Mouse (Mus musculus) cerebellum, postnatal 25 days (tissue): ENCODE results near the gene Tmem171.

ENCODE experiments used
- DNase-seq, 2 experiments: peaks; one replicate each; pipeline ENCODE4 v3.0.0; 2021; ENCODE audit warnings: mixed read lengths in 2 of 2

Gene Tmem171

DNA sequence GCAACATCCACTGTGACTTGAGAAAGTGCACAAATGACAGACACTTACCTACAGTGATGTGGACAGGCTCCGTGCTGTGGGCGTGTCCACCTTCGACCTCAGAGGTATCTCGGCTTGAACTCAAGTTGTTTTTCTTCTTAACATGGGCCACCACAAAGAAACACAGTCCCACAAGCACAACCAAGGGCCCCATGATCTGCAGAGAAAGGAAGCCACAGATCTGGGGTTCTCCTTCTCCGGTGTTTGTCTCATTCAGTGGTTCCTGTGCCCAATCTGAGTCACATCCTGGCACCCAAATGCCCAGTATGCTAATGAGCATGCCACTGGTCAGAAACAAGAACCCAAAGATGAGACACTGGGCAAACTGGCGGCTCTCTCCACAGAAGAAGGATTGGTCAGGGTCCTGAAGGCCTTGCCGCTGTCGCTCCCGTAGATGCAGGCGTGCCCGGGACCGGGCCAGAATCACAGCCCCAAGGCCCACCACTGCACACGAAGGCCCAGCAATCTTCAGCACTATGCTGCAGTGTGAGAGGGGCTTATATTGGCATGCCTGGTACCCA is 2.6 kb downstream of the Tmem171 start:
- no peak for DNase-seq

DNA sequence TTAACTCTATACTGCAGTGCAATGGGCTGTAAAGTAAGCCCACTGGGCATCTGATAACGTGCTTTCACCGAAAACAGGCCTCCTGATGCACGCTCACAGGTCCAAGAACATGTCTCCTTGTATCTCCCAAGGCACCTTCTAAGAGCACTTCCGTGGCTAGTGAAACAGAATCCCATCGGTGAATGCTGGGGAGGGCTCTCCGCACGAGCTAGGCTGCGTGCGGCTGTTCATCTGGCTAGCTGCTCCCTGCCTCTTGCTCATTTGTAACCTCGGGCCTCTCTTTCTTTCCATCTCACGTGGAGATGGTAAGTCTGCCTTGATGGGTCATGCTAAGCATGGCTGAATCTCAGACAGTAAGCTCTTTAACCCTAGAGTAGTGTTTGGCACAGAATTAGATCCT is 3.7 kb downstream of the Tmem171 start:
- no peak for DNase-seq

DNA sequence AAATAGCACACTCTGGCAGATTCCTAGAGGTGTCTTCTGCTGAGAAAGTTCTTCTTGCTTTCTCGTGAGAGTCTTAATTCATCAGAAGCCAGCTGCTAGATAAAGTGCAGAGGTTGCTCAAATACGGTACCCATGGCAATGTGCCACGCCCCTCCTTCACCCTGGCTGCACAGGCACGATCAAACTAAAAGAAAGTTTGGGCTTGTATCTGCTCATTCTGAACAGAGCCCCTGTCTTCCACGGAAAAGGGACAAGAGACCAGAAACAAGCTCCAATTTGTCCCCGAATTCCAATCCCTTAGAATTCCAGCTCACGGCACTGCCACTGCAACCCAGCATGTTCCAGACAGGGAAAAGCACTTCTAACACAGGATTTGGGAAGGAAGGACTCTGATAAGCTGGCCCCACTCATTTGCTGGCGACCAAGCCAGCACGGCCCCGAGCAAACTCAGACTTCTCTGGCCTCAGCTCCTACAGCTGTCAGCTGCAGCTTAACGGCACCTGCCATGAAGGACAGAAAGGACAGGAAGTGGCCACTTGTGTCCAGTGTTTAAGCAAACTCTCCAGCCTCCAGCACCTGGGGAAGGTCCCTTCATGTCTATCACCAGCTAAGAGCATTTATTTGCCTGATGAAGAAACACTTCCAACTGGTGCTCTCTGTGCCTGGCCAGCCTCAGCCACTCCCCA is 4.9 kb downstream of the Tmem171 start:
- DNase-seq = no peak

DNA sequence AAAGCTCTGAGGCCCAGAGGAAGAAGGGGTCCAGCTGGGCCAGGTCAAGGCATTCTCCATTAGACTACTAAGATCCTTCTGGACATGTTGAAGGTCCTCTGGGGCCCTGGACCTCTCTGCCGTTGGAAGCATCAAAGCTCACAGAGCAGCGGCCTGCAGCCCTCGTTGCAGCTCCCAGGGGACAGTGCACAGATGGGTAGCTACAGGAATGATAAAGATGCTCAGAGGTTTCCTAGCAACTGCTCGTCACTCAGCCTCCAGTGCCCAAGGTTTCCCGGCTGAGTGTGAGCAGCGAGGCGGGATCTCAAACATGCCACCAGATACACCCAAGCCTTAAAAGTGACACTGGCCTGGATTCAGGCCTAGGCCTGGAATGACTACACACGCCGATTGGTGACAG is 6.7 kb downstream of the Tmem171 start:
- DNase-seq = no peak

- DNase-seq = no peak
Measured at GRCm38 (mm10) chr13:98684144-98684900, 10.3 kb downstream of the Tmem171 start.

DNA sequence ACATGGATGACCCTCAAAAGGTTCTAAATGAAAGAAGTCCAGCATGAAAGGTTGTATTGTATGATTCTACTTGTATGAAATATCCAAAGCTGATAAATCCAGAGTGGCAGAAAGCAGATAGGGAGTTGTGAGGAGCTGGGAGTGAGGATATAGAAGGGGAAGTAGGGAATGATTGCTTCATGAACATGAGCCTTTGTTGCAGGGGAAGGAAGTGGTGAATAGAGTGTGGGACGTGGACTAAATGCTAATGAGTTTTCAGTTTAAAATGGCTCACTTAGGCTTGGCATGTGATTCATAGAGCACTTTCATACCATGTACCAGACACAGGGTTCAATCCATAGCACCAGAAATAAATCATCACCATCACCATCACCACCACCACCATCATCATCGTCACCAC is 11.2 kb downstream of the Tmem171 start:
- no peak for DNase-seq

- no peak for DNase-seq
Measured at GRCm38 (mm10) chr13:98680470-98681060, 14.1 kb downstream of the Tmem171 start.

DNA sequence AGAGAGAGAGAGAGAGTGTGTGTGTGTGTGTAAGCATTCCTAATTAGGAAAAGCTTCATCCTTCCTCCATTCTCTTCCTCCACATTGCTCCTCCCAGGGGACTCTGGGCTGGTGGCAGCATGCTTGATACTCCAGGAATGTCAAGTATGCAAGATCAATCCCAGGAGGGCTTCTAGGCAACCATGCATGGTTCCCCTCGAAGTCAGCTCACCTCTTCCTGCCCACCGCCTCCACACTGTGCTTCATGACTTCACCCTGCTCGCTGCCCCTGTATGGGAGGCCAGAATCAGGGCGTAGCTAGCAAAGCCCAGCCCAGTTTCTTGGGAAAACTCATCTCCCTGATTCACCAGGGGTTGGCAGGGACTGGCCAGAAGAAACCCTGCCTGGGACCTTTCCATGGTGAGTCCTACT is 15.0 kb downstream of the Tmem171 start:
- no peak for DNase-seq

GRCm38 (mm10) chr13:98679230-98679629 is 15.4 kb downstream of the Tmem171 start:
- no peak for DNase-seq

- no peak for DNase-seq
Measured at GRCm38 (mm10) chr13:98673922-98674321, 20.7 kb downstream of the Tmem171 start.

- DNase-seq = no peak
Measured at GRCm38 (mm10) chr13:98669296-98669695, 25.3 kb downstream of the Tmem171 start.

DNA sequence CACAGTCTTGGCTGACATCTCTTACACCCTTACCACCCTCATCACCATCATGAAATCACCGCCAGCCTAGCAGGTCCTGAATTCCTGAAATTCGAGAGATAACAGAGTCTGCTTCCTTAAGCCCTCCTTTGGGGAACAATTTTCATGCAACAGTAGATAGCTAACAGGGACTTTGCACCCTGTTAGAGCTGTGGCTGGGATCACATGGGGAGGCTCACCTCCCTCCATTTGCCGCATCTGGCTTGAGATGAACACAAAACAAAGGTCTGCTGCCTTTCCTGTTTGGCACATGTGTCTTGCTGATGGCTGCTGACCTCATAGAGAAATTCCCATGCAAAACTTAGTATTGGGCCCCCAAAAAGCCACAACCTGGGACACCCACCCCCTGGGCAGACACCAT is 27.3 kb downstream of the Tmem171 start:
- DNase-seq = no peak

DNA sequence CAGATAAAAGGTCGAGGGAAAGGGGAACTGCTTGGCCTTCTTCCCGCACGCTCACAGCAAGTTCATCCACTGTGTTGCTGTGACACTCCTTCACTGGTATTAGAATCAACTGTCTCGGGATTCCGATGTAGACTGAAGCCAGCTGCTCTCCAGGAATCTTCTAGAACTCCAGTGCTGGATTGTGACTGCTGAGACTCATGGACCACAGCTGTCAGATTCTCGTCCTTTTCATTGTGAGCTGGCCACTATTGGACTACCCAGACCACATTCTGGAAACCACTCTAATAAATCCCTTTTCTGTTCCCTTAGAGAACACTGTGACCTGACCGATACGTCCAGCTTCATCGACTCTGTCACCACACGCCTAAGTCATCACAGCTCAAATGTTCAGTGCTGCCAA is 29.4 kb downstream of the Tmem171 start:
- no peak for DNase-seq

DNA sequence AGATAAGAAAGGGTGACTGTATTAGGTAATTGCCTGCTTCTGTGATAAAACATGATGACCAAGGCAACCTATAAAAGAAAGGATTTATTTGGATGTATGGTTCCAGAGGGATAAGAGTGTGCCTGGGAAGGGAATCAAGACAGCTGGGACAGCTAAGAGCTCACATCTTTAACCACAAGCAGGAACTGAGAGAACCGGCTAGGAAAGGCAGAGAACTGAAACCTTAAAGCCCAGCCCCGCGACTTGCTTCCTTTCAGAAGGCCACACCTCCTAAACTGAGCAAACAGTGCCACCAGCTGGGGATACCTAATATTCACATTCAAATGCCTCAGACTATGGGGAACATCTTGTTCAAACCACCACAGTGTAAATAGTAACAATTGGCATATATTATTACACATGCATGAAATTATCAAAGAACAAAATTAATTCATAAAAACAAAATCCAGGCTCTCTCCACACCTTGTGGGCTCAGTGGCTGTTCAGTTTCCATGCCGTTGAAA is 32.4 kb downstream of the Tmem171 start:
- DNase-seq = no peak

- no peak for DNase-seq
Measured at GRCm38 (mm10) chr13:98656034-98656471, 38.6 kb downstream of the Tmem171 start.

GRCm38 (mm10) chr13:98655346-98655745 is 39.3 kb downstream of the Tmem171 start:
- no peak for DNase-seq

- DNase-seq = no peak
Measured at GRCm38 (mm10) chr13:98654129-98654939, 40.3 kb downstream of the Tmem171 start.

DNA sequence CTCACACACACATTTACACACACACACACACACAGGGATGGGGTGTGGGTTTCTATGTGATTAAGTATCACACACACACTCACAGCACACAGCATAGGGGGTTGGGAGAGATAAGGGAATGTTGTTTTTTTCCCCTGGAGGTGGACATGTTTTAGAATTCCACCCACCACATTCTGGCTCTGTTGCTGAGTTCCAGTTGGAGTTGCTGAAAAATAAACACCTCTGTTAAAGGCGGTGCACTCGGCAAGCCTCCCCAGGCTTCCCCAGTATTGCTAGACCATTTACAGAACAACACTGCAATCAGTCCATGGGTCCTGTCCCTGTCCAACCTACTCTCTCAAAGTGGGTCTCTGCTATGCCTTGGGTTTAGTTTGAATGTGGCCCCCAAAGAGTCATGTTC is 42.4 kb downstream of the Tmem171 start:
- no peak for DNase-seq

DNA sequence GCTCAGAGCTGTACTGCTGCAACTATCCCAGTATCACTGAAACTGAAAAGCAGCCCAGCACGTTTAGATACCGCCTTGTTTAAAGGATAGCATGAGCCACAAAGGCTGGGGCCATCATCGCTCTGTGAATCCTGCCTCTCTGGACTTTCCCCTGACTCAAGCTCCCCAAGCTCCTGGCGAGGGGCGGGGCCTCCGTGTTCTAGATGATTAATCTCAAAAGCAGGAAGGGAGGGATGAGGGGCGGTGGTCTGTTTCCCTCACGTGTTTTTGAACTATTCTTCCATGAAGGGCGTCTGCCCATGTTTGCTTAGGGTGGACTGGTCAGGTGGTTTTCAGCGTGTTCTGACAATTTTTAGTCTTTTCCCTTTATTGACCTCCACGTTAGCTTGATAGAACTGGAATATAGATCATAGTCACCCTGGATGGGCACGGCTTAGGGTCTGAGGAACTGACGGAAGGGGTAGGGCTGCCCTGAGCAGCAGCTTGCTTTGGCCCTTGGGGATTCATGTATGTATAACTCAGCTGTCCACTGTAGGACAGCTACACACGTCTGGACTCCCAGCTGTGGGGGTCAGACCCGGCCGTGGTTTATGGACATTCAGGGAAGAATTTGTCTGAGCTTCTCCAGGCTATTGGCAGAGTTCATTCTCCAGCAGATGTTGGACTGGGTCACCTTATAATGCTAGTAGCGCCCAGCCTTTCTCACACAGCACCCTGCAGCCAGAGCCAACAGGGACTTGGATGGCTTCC is 43.2 kb downstream of the Tmem171 start:
- no peak for DNase-seq

GRCm38 (mm10) chr13:98647775-98648568 is 46.7 kb downstream of the Tmem171 start:
- no peak for DNase-seq
